Mouse (Mus musculus) lung, postnatal 25 days (tissue): ENCODE results near the gene Capn11.

ENCODE experiments used
- DNase-seq: peaks from one replicate; pipeline ENCODE4 v3.0.0; 2022; ENCODE audit warnings: low spot score

Gene Capn11

GRCm38 (mm10) chr17:45659225-45659624, at the start of gene Capn11:
Gene Capn11, minus strand, starts transcription at chr17:45659325.
- DNase-seq = no peak

GRCm38 (mm10) chr17:45708179-45708578, 49.1 kb upstream of the Capn11 start:
- no peak for DNase-seq

- DNase-seq = no peak
Measured at GRCm38 (mm10) chr17:45707376-45707775, 48.3 kb upstream of the Capn11 start.

- DNase-seq = no peak
Measured at GRCm38 (mm10) chr17:45706796-45707195, 47.7 kb upstream of the Capn11 start.

- no peak for DNase-seq
Measured at GRCm38 (mm10) chr17:45703187-45703586, 44.1 kb upstream of the Capn11 start.

GRCm38 (mm10) chr17:45702254-45702653, 43.1 kb upstream of the Capn11 start:
- peak; percentile 87 for DNase-seq

GRCm38 (mm10) chr17:45701236-45701591, 42.1 kb upstream of the Capn11 start:
- no peak for DNase-seq

- DNase-seq = peak; percentile 78
Measured at GRCm38 (mm10) chr17:45700496-45701235, 41.5 kb upstream of the Capn11 start.

GRCm38 (mm10) chr17:45699039-45699740, 40.1 kb upstream of the Capn11 start:
- DNase-seq = no peak

- DNase-seq = no peak
Measured at GRCm38 (mm10) chr17:45698368-45698767, 39.2 kb upstream of the Capn11 start.

GRCm38 (mm10) chr17:45696981-45697380, 37.9 kb upstream of the Capn11 start:
- no peak for DNase-seq

- no peak for DNase-seq
Measured at GRCm38 (mm10) chr17:45695227-45696120, 36.3 kb upstream of the Capn11 start.

GRCm38 (mm10) chr17:45693812-45694565, 34.9 kb upstream of the Capn11 start:
- peak; percentile 44 for DNase-seq

GRCm38 (mm10) chr17:45692159-45692558, 33.0 kb upstream of the Capn11 start:
- no peak for DNase-seq

GRCm38 (mm10) chr17:45690044-45690443, 30.9 kb upstream of the Capn11 start:
- no peak for DNase-seq

- DNase-seq = peak; percentile 50
Measured at GRCm38 (mm10) chr17:45689120-45689519, 30.0 kb upstream of the Capn11 start.

GRCm38 (mm10) chr17:45686716-45687115, 27.6 kb upstream of the Capn11 start, which contains the start of gene Tmem63b:
Gene Tmem63b, minus strand, starts transcription at chr17:45686905.
- no peak for DNase-seq

- DNase-seq = peak; percentile 88
Measured at GRCm38 (mm10) chr17:45686093-45686619, 27.0 kb upstream of the Capn11 start, which contains the start of gene Mrpl14. Gene Mrpl14, plus strand, starts transcription at chr17:45686322.

- no peak for DNase-seq
Measured at GRCm38 (mm10) chr17:45685171-45686092, 26.3 kb upstream of the Capn11 start.

GRCm38 (mm10) chr17:45684667-45685131, 25.6 kb upstream of the Capn11 start:
- no peak for DNase-seq
